Mouse (Mus musculus) kidney, adult 18-20 months (tissue): ENCODE results near the gene Farsa.

ENCODE experiments used
- DNase-seq: peaks from one replicate; pipeline ENCODE4 v3.0.0; 2021

Gene Farsa

GRCm38 (mm10) chr8:84912391-84912790, 55.6 kb downstream of the Farsa start:
- no peak for DNase-seq

- DNase-seq: peak; percentile 81
Measured at GRCm38 (mm10) chr8:84912895-84913501, 56.2 kb downstream of the Farsa start.

DNA sequence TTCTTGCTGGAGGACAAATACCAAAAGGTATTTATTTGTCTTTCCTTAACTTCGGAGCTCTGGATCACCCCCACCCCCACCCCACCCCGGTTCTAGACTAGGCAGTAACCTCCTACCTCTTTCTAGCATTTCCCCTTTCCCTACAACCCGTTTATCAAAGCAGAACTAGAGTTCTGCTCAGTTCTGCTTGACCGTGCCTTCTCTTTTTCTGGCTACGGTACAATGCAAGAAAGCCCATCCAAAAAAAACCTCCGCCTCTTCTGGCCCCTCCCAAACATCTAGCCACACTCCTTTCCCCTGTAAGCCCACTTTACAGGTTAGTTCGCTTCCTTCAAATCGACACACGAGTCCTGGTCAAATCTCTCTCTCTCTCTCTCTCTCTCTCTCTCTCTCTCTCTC, 56.7 kb downstream of the Farsa start:
- DNase-seq: no peak

DNA sequence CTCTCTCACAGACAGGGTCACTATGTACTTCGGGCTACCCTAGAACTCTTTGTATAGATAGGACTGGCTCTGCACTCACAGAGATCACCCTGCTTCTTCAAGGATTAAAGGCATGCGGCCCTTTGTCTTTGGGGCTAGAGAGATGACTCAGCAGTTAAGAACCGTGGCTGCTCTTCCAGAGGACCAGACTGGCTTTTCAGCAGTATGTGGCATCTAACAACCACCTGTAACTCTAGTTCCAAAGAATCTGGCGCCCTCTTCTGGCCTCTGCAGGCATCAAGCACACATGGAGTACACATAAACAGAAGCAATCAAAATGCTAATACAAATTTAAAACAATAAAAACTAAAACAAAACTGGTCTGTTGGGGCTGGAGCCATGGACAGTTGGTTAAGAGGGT, 57.2 kb downstream of the Farsa start:
- DNase-seq: peak; percentile 38

DNA sequence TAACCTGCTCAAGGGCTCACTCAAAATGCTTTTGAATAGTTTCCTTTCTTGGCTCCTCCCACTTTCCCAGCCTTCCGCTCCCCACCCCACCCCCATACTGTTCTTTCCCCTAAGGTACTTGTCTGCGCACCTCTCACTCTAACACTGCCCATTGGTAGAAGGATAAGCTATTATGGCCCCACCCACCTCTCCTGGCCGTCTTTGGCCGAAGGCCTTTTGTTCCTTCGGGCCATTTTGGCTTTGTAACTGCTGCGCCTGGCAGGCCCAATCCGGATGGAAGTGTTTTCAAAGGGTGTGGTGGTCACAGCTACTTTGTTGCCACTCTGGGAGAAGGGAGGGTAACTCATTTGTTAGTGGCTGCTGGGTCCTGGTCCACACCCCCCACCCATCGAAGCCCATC, 58.5 kb downstream of the Farsa start:
- DNase-seq: no peak

DNA sequence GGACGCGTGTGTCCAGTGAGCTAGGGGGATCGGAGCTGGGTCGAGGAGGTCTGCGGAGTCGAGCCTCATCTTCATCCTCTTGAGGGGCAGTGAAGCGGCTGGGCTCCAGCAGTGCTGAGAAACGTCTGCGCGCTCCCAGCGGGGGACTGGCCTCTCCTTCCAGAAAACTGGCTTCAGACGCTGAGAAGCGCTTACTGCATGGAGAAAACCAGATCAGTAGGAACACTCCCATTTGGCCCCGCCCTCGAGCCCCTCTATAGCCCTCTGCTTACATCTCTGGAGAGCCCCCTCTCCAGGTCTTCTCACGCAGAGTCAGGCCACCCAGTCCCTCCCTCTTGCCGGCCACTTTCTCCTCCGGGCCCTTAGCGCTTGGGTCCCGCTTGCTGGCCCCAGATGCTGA, 61.0 kb downstream of the Farsa start:
- no peak for DNase-seq

DNA sequence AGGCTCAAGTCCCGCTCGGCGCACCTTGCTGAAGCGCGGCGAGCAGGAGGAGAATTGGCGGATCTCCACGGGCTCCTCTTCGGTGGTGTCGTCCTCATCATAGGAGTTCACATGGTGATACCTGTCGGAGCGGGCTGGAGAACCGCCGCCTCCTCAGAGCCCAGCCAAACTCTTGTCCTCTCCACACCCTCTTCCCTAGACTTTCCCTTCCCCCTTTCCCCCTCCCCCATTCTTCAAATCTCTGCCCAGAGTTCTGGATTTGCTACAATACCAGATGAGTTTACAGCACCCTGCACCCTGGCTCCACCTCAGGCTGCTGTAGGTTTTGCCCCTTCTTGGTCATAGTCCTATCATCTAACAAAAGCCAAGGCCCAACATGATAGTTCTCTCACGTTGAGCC, 61.9 kb downstream of the Farsa start:
- no peak for DNase-seq
